Mouse (Mus musculus) lung, adult 18-20 months (tissue): ENCODE results near the gene Cmc1.
"Not testable (repeated sequence)": the region's sequence is repeated elsewhere in the genome, so short reads cannot be mapped to it uniquely, and the experiment has no call there.

ENCODE experiments used
- DNase-seq, 2 experiments: peaks; one replicate each; pipeline ENCODE4 v3.0.0; 2022; ENCODE audit warnings: mixed read lengths in 2 of 2

Gene Cmc1

GRCm38 (mm10) chr9:118149407-118150402 lies at the start of gene Cmc1:
TSS of gene Cmc1 (minus strand) at chr9:118150177.
- peak; percentile 97 to 98 for DNase-seq

GRCm38 (mm10) chr9:118198557-118198956 lies 48.6 kb upstream of the Cmc1 start:
- no peak for DNase-seq

GRCm38 (mm10) chr9:118196661-118197390 lies 46.8 kb upstream of the Cmc1 start:
- no peak for DNase-seq

- DNase-seq, result no peak
Measured at GRCm38 (mm10) chr9:118193263-118193662, 43.3 kb upstream of the Cmc1 start.

GRCm38 (mm10) chr9:118191276-118191675 lies 41.3 kb upstream of the Cmc1 start:
- no peak for DNase-seq

GRCm38 (mm10) chr9:118188374-118188773 lies 38.4 kb upstream of the Cmc1 start:
- DNase-seq, result no peak

GRCm38 (mm10) chr9:118187420-118187819 lies 37.4 kb upstream of the Cmc1 start:
- no peak for DNase-seq

- no peak for DNase-seq
Measured at GRCm38 (mm10) chr9:118186776-118187175, 36.8 kb upstream of the Cmc1 start.

GRCm38 (mm10) chr9:118179136-118180025 lies 29.4 kb upstream of the Cmc1 start:
- DNase-seq, result no peak

- no peak for DNase-seq
Measured at GRCm38 (mm10) chr9:118176687-118177086, 26.7 kb upstream of the Cmc1 start.

GRCm38 (mm10) chr9:118175411-118175810 lies 25.4 kb upstream of the Cmc1 start:
- DNase-seq, result no peak

- no peak for DNase-seq
Measured at GRCm38 (mm10) chr9:118173086-118173485, 23.1 kb upstream of the Cmc1 start.

GRCm38 (mm10) chr9:118168544-118168943 lies 18.6 kb upstream of the Cmc1 start:
- DNase-seq, result peak in 1 of 2 experiments; percentile 3

- DNase-seq, result no peak
Measured at GRCm38 (mm10) chr9:118167606-118168005, 17.6 kb upstream of the Cmc1 start.

GRCm38 (mm10) chr9:118161536-118161935 lies 11.6 kb upstream of the Cmc1 start:
- no peak for DNase-seq

- DNase-seq, result no peak
Measured at GRCm38 (mm10) chr9:118159936-118160335, 10.0 kb upstream of the Cmc1 start.

- DNase-seq, result no peak
Measured at GRCm38 (mm10) chr9:118158201-118158600, 8.2 kb upstream of the Cmc1 start.

- no peak for DNase-seq
Measured at GRCm38 (mm10) chr9:118157234-118157633, 7.3 kb upstream of the Cmc1 start.

- no peak for DNase-seq
Measured at GRCm38 (mm10) chr9:118154666-118155065, 4.7 kb upstream of the Cmc1 start.

GRCm38 (mm10) chr9:118151221-118151507 lies 1.2 kb upstream of the Cmc1 start:
- DNase-seq, result no peak

GRCm38 (mm10) chr9:118150429-118151220 lies 648 bp upstream of the Cmc1 start:
- no peak for DNase-seq

GRCm38 (mm10) chr9:118140356-118140755 lies 9.6 kb downstream of the Cmc1 start:
- DNase-seq, result not testable (repeated sequence)
